In genomic region chr5:105520442-105520965, GRCm38 (mm10) we compare ENCODE assay signal across 8 mouse cellular contexts. TPM values are rescaled to one million over a fixed set of nuclear protein-coding genes. Genes with fewer than 3 reads are reported as not detected.
DNase-seq lines count a peak whose midpoint lies in the region; ATAC-seq lines count a peak whose summit lies in the region.

No protein-coding gene starts in this region.

- H3K9ac ChIP-seq in heart, embryonic 11.5 days (ENCODE audit: low read depth, low read length): peak overlapping the region; percentile 91
- H3K9ac ChIP-seq in forebrain, embryonic 15.5 days (replicated peaks): peak overlapping the region; percentile 85
- peak overlapping the region; percentile 93 for H3K9ac ChIP-seq in liver, embryonic 15.5 days

- no peaks in the 10 kb centered on the region for H3K9me3 ChIP-seq in heart, embryonic 11.5 days (replicated peaks; ENCODE audit: control insufficient read depth, low read length)
- no peaks in the 10 kb centered on the region for H3K9me3 ChIP-seq in forebrain, embryonic 15.5 days
- no peaks in the 10 kb centered on the region for H3K9me3 ChIP-seq in liver, embryonic 15.5 days (replicated peaks)

- no peak for ATAC-seq in heart, embryonic 11.5 days (replicated peaks; ENCODE audit: insufficient number of reproducible peaks, low FRiP score, low TSS enrichment)
- no peak for ATAC-seq in forebrain, embryonic 15.5 days (replicated peaks)
- no peak for ATAC-seq in liver, embryonic 15.5 days (ENCODE audit: insufficient read depth)

- intact Hi-C loops in heart, postnatal 14 days (cut with DNase I): no loop called here
- intact Hi-C loops in left cerebral cortex, postnatal 14 days (cut with DNase I): no loop called here

- H3K4me3 ChIP-seq in heart, embryonic 11.5 days (ENCODE audit: low read depth, low read length): peak overlapping the region; percentile 93
- peak overlapping the region; percentile 77 for H3K4me3 ChIP-seq in forebrain, embryonic 15.5 days
- peak overlapping the region; percentile 87 for H3K4me3 ChIP-seq in liver, embryonic 15.5 days (replicated peaks)

- H3K4me1 ChIP-seq in heart, embryonic 11.5 days (ENCODE audit: control insufficient read depth, insufficient read depth, low read length): peaks cover 57% of the 10 kb centered on the region
- peaks cover 23% of the 10 kb centered on the region for H3K4me1 ChIP-seq in forebrain, embryonic 15.5 days
- peaks cover 73% of the 10 kb centered on the region for H3K4me1 ChIP-seq in liver, embryonic 15.5 days (replicated peaks)

- H3K4me2 ChIP-seq in heart, embryonic 11.5 days: peak overlapping the region; percentile 86
- H3K4me2 ChIP-seq in forebrain, embryonic 15.5 days (replicated peaks): peak overlapping the region; percentile 87
- H3K4me2 ChIP-seq in liver, embryonic 15.5 days: peak overlapping the region; percentile 98

- no peaks in the 10 kb centered on the region for H3K27me3 ChIP-seq in heart, embryonic 11.5 days (ENCODE audit: control insufficient read depth, insufficient read depth, low read length)
- 0 out of 2 replicates have a peak, but pooled peaks cover under 1% of the 10 kb centered on the region for H3K27me3 ChIP-seq in forebrain, embryonic 15.5 days
- peaks cover 10% of the 10 kb centered on the region for H3K27me3 ChIP-seq in liver, embryonic 15.5 days

- WGBS in heart, embryonic 11.5 days (ENCODE audit: insufficient replicate concordance): 32% methylated on average over 9 of the region's 9 CpGs
- 42% methylated on average over 9 of the region's 9 CpGs for WGBS in forebrain, embryonic 15.5 days
- WGBS in liver, embryonic 15.5 days (ENCODE audit: insufficient replicate concordance): 26% methylated on average over 9 of the region's 9 CpGs

- H3K36me3 ChIP-seq in heart, embryonic 11.5 days (ENCODE audit: control insufficient read depth, insufficient read depth, low read length): peaks cover 4% of the 10 kb centered on the region; the same call in 1 of the 2 replicates
- H3K36me3 ChIP-seq in forebrain, embryonic 15.5 days: no peaks in the 10 kb centered on the region
- peaks cover 9% of the 10 kb centered on the region; the same call in 1 of the 2 replicates for H3K36me3 ChIP-seq in liver, embryonic 15.5 days (replicated peaks)

- H3K27ac ChIP-seq in heart, embryonic 11.5 days (ENCODE audit: low read depth, low read length): peak overlapping the region; percentile 99
- H3K27ac ChIP-seq in forebrain, embryonic 15.5 days (replicated peaks): no peak overlapping the region
- peak overlapping the region; percentile 87 for H3K27ac ChIP-seq in liver, embryonic 15.5 days (replicated peaks)

- DNase-seq in heart, postnatal 14 days: no peak
- DNase-seq in A20 (ENCODE audit: low read depth, low spot score): peak; percentile 26
- no peak for DNase-seq in adrenal gland, postnatal 10 days
- DNase-seq in natural killer cell, adult 2 months (ENCODE audit: low spot score in 2 of 2): no peak
- DNase-seq in left cerebral cortex, postnatal 14 days (ENCODE audit: low spot score in 2 of 2): no peak

RNA-seq across cellular contexts. Expression of gene Lrrc8c, which starts 1.3 kb away (rescaled TPM):
- 32.5 and 33.5 TPM in 2 replicates for polyA plus RNA-seq in heart, embryonic 11.5 days (2014; fragmentation: Nextera tagmentation; extraction: Ambion mirVana)
- 10 to 100 TPM; 45.8 to 51.7 TPM for total RNA-seq in heart, postnatal 14 days (2021)
- polyA plus RNA-seq in forebrain, embryonic 15.5 days (2015; fragmentation: Nextera tagmentation; extraction: Ambion mirVana): 11.4 and 12.0 TPM in 2 replicates
- 15.2 and 15.5 TPM in 2 replicates for polyA plus RNA-seq in liver, embryonic 15.5 days (2015; fragmentation: Nextera tagmentation; extraction: Ambion mirVana)
- 10 to 100 TPM; 27.1 to 28.4 TPM for total RNA-seq in adrenal gland, postnatal 10 days (2021)
- 10 to 100 TPM; 28.2 to 36.4 TPM for total RNA-seq in left cerebral cortex, postnatal 14 days (2021)
